Mouse (Mus musculus): Measurements from ENCODE around the gene Dnm3. TPM values are rescaled to one million over a fixed set of nuclear protein-coding genes. Genes with fewer than 3 reads are reported as not detected.
A peak's percentile ranks its signal among the peaks of the same experiment; 100 is the strongest.

The Dnm3 gene
- polyA plus RNA-seq, 1 experiment from 2014 or later = 13.7 TPM

- H3K36me3 ChIP-seq = no peaks in the 10 kb centered on the region
- peak; percentile 63; the same call in 1 of the 2 replicates for ATAC-seq (ENCODE audit: insufficient number of reproducible peaks, low FRiP score, low TSS enrichment, low read depth)
- H3K4me3 ChIP-seq (replicated peaks) = no peak overlapping the region
- 38% methylated on average over 8 of the region's 8 CpGs for WGBS
- no peaks in the 10 kb centered on the region for H3K27me3 ChIP-seq
- no peaks in the 10 kb centered on the region for H3K9me3 ChIP-seq (replicated peaks)
- peaks cover 19% of the 10 kb centered on the region; the same call in 1 of the 2 replicates for H3K4me1 ChIP-seq
- no peak overlapping the region; the same call in 1 of the 2 replicates for H3K27ac ChIP-seq (replicated peaks)
- 0 out of 2 replicates have a peak overlapping the region, but pooled peaks have one; percentile 3 for H3K4me2 ChIP-seq (replicated peaks)
- H3K9ac ChIP-seq = no peak overlapping the region
Measured at GRCm38 (mm10) chr1:162359270-162359669, 118.6 kb downstream of the Dnm3 start.

GRCm38 (mm10) chr1:162358036-162358435, 119.8 kb downstream of the Dnm3 start:
- no peak overlapping the region for H3K4me3 ChIP-seq (replicated peaks)
- H3K4me2 ChIP-seq (replicated peaks) = no peak overlapping the region
- H3K36me3 ChIP-seq = no peaks in the 10 kb centered on the region
- peaks cover 19% of the 10 kb centered on the region; the same call in 1 of the 2 replicates for H3K4me1 ChIP-seq
- no peaks in the 10 kb centered on the region for H3K9me3 ChIP-seq (replicated peaks)
- no peak overlapping the region for H3K27ac ChIP-seq (replicated peaks)
- H3K9ac ChIP-seq = no peak overlapping the region
- WGBS = 29% methylated on average over 8 of the region's 8 CpGs
- ATAC-seq (ENCODE audit: insufficient number of reproducible peaks, low FRiP score, low TSS enrichment, low read depth) = no peak
- H3K27me3 ChIP-seq = no peaks in the 10 kb centered on the region

- H3K9ac ChIP-seq = no peak overlapping the region
- no peaks in the 10 kb centered on the region for H3K9me3 ChIP-seq (replicated peaks)
- no peak overlapping the region for H3K27ac ChIP-seq (replicated peaks)
- no peak overlapping the region for H3K4me2 ChIP-seq (replicated peaks)
- no peaks in the 10 kb centered on the region for H3K27me3 ChIP-seq
- peaks cover 16% of the 10 kb centered on the region; the same call in 1 of the 2 replicates for H3K4me1 ChIP-seq
- no peak for ATAC-seq (ENCODE audit: insufficient number of reproducible peaks, low FRiP score, low TSS enrichment, low read depth)
- H3K4me3 ChIP-seq (replicated peaks) = no peak overlapping the region
- H3K36me3 ChIP-seq = no peaks in the 10 kb centered on the region
- 73% methylated on average over 5 of the region's 5 CpGs for WGBS
Measured at GRCm38 (mm10) chr1:162356481-162356880, 121.4 kb downstream of the Dnm3 start.

- ATAC-seq (ENCODE audit: insufficient number of reproducible peaks, low FRiP score, low TSS enrichment, low read depth) = no peak
Measured at GRCm38 (mm10) chr1:162354780-162355179, 123.1 kb downstream of the Dnm3 start.

GRCm38 (mm10) chr1:162353831-162354230, 124.0 kb downstream of the Dnm3 start:
- no peaks in the 10 kb centered on the region for H3K27me3 ChIP-seq
- no peak overlapping the region for H3K4me3 ChIP-seq (replicated peaks)
- no peak overlapping the region for H3K9ac ChIP-seq
- 87% methylated on average over 4 of the region's 4 CpGs for whole genome bisulfite sequencing
- H3K4me2 ChIP-seq (replicated peaks) = no peak overlapping the region
- H3K27ac ChIP-seq (replicated peaks) = no peak overlapping the region
- ATAC-seq (ENCODE audit: insufficient number of reproducible peaks, low FRiP score, low TSS enrichment, low read depth) = no peak
- H3K9me3 ChIP-seq (replicated peaks) = no peaks in the 10 kb centered on the region
- no peaks in the 10 kb centered on the region for H3K36me3 ChIP-seq
- H3K4me1 ChIP-seq = 0 out of 2 replicates have a peak, but pooled peaks cover 5% of the 10 kb centered on the region

More at GRCm38 (mm10) chr1:162354780-162355179, 123.1 kb downstream of the Dnm3 start:
- H3K9ac ChIP-seq = no peak overlapping the region
- no peak overlapping the region for H3K4me3 ChIP-seq (replicated peaks)
- H3K36me3 ChIP-seq = no peaks in the 10 kb centered on the region
- H3K4me2 ChIP-seq (replicated peaks) = no peak overlapping the region
- H3K4me1 ChIP-seq = peaks cover 14% of the 10 kb centered on the region; the same call in 1 of the 2 replicates
- no peaks in the 10 kb centered on the region for H3K27me3 ChIP-seq
- no peak overlapping the region for H3K27ac ChIP-seq (replicated peaks)
- 73% methylated on average over 4 of the region's 4 CpGs for WGBS
- H3K9me3 ChIP-seq (replicated peaks) = no peaks in the 10 kb centered on the region

- 59% methylated on average over 6 of the region's 6 CpGs for WGBS
- no peaks in the 10 kb centered on the region for H3K4me1 ChIP-seq
- ATAC-seq (ENCODE audit: insufficient number of reproducible peaks, low FRiP score, low TSS enrichment, low read depth) = no peak
- H3K27ac ChIP-seq (replicated peaks) = no peak overlapping the region
- no peaks in the 10 kb centered on the region for H3K27me3 ChIP-seq
- no peaks in the 10 kb centered on the region for H3K9me3 ChIP-seq (replicated peaks)
- no peak overlapping the region for H3K4me2 ChIP-seq (replicated peaks)
- no peaks in the 10 kb centered on the region for H3K36me3 ChIP-seq
- H3K9ac ChIP-seq = no peak overlapping the region
- H3K4me3 ChIP-seq (replicated peaks) = no peak overlapping the region
Measured at GRCm38 (mm10) chr1:162349306-162349705, 128.5 kb downstream of the Dnm3 start.

GRCm38 (mm10) chr1:162346456-162347011, 131.3 kb downstream of the Dnm3 start:
- Histone ChIP-seq H3K9ac (no peak overlapping the region), H3K4me2 (replicated peaks) (no peak overlapping the region), H3K27ac (replicated peaks) (no peak overlapping the region), H3K4me1 (no peaks in the 10 kb centered on the region), H3K9me3 (replicated peaks) (no peaks in the 10 kb centered on the region), H3K36me3 (no peaks in the 10 kb centered on the region), H3K4me3 (replicated peaks) (no peak overlapping the region), H3K27me3 (no peaks in the 10 kb centered on the region)
- ATAC-seq (ENCODE audit: insufficient number of reproducible peaks, low FRiP score, low TSS enrichment, low read depth) = no peak
- 85% methylated on average over 4 of the region's 4 CpGs for WGBS

- WGBS = 96% methylated on average over 1 of the region's 1 CpGs
- Histone ChIP-seq H3K9me3 (replicated peaks) (no peaks in the 10 kb centered on the region), H3K9ac (no peak overlapping the region), H3K36me3 (no peaks in the 10 kb centered on the region), H3K4me3 (replicated peaks) (no peak overlapping the region), H3K27ac (replicated peaks) (no peak overlapping the region), H3K4me1 (peaks cover 3% of the 10 kb centered on the region; the same call in 1 of the 2 replicates), H3K4me2 (replicated peaks) (no peak overlapping the region), H3K27me3 (no peaks in the 10 kb centered on the region)
- no peak for ATAC-seq (ENCODE audit: insufficient number of reproducible peaks, low FRiP score, low TSS enrichment, low read depth)
Measured at GRCm38 (mm10) chr1:162337170-162337569, 140.7 kb downstream of the Dnm3 start.

GRCm38 (mm10) chr1:162336640-162337039, 141.2 kb downstream of the Dnm3 start:
- Histone ChIP-seq H3K4me2 (replicated peaks) (no peak overlapping the region), H3K4me3 (replicated peaks) (no peak overlapping the region), H3K27ac (replicated peaks) (no peak overlapping the region), H3K4me1 (peaks cover 3% of the 10 kb centered on the region; the same call in 1 of the 2 replicates), H3K9me3 (replicated peaks) (no peaks in the 10 kb centered on the region), H3K36me3 (no peaks in the 10 kb centered on the region), H3K9ac (no peak overlapping the region), H3K27me3 (no peaks in the 10 kb centered on the region)
- 14% methylated on average over 1 of the region's 1 CpGs for WGBS
- ATAC-seq (ENCODE audit: insufficient number of reproducible peaks, low FRiP score, low TSS enrichment, low read depth) = no peak

- Histone ChIP-seq H3K36me3 (no peaks in the 10 kb centered on the region), H3K9ac (no peak overlapping the region), H3K4me3 (replicated peaks) (no peak overlapping the region), H3K27ac (replicated peaks) (0 out of 2 replicates have a peak overlapping the region, but pooled peaks have one; percentile 44), H3K4me2 (replicated peaks) (no peak overlapping the region), H3K4me1 (peaks cover 3% of the 10 kb centered on the region; the same call in 1 of the 2 replicates), H3K9me3 (replicated peaks) (no peaks in the 10 kb centered on the region), H3K27me3 (no peaks in the 10 kb centered on the region)
- no peak for ATAC-seq (ENCODE audit: insufficient number of reproducible peaks, low FRiP score, low TSS enrichment, low read depth)
- 52% methylated on average over 3 of the region's 3 CpGs for WGBS
Measured at GRCm38 (mm10) chr1:162336224-162336623, 141.6 kb downstream of the Dnm3 start.

- peak overlapping the region; percentile 60 for H3K27ac ChIP-seq (replicated peaks)
- 58% methylated on average over 4 of the region's 4 CpGs for WGBS
- no peak overlapping the region for H3K4me2 ChIP-seq (replicated peaks)
- H3K36me3 ChIP-seq = no peaks in the 10 kb centered on the region
- ATAC-seq (ENCODE audit: insufficient number of reproducible peaks, low FRiP score, low TSS enrichment, low read depth) = no peak
- H3K4me3 ChIP-seq (replicated peaks) = no peak overlapping the region
- H3K9ac ChIP-seq = no peak overlapping the region
- no peaks in the 10 kb centered on the region for H3K9me3 ChIP-seq (replicated peaks)
- H3K4me1 ChIP-seq = 0 out of 2 replicates have a peak, but pooled peaks cover 4% of the 10 kb centered on the region
- H3K27me3 ChIP-seq = no peaks in the 10 kb centered on the region
Measured at GRCm38 (mm10) chr1:162328673-162329072, 149.2 kb downstream of the Dnm3 start.

GRCm38 (mm10) chr1:162327631-162328030, 150.2 kb downstream of the Dnm3 start:
- H3K9ac ChIP-seq = no peak overlapping the region
- ATAC-seq (ENCODE audit: insufficient number of reproducible peaks, low FRiP score, low TSS enrichment, low read depth) = no peak
- 0 out of 2 replicates have a peak, but pooled peaks cover 4% of the 10 kb centered on the region for H3K4me1 ChIP-seq
- 38% methylated on average over 2 of the region's 2 CpGs for WGBS
- H3K4me3 ChIP-seq (replicated peaks) = no peak overlapping the region
- H3K27me3 ChIP-seq = no peaks in the 10 kb centered on the region
- no peaks in the 10 kb centered on the region for H3K9me3 ChIP-seq (replicated peaks)
- no peak overlapping the region for H3K4me2 ChIP-seq (replicated peaks)
- 0 out of 2 replicates have a peak overlapping the region, but pooled peaks have one; percentile 11 for H3K27ac ChIP-seq (replicated peaks)
- no peaks in the 10 kb centered on the region for H3K36me3 ChIP-seq

All from embryonic facial prominence, embryonic 15.5 days (tissue).